ENCODE assay signal across 8 mouse cellular contexts in the genomic region with DNA sequence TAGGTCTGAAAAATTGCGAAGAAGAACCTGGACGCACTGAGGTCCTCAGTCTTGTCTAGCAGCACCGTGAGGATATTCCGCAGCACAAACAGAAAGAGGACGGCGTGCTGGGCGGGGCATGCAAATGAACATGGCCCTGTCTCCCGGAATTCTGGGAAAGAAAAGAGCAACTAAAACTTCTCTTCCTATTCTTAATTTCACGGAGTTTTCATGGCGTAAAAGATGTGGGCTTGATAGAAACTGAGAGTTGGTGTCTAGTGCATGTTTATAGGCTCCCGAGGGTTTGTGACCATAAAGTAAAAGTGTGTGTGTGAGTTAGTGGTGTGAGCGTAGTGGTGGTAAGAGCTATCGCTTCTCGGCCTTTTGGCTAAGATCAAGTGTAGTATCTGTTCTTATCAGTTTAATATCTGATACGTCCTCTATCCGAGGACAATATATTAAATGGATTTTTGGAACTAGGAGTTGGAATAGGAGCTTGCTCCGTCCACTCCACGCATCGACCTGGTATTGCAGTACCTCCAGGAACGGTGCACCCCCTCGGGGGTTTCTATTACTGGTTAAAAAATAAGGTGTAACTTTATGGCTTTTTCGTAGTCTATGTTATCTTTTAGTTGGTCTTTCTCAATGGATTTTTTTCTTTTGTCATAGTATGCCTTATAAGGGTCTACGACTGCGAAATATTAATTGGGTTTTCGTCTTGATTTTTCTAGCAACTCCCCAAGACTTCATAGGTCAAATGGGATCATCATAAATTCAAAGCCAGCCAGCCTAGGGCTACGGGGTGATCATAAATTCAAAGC. TPM values are rescaled to one million over a fixed set of nuclear protein-coding genes. Genes with fewer than 3 reads are reported as not detected.
DNase-seq lines count a peak whose midpoint lies in the region; ATAC-seq lines count a peak whose summit lies in the region.

No protein-coding gene starts in this region.

- under 1% methylated on average over 25 of the region's 26 CpGs for WGBS in heart, embryonic 14.5 days
- under 1% methylated on average over 26 of the region's 26 CpGs for WGBS in liver, embryonic 13.5 days (ENCODE audit: insufficient replicate concordance)
- under 1% methylated on average over 26 of the region's 26 CpGs for WGBS in stomach, embryonic 16.5 days

- peak; percentile 91 for DNase-seq in CD4-positive, CD25-positive, alpha-beta regulatory T cell, adult 2 months (ENCODE audit: low read depth, low spot score)
- DNase-seq in brain, embryonic 18.5 days (ENCODE audit: low read depth, low spot score), result peak; percentile 82
- DNase-seq in fat pad, adult 2 months (ENCODE audit: extremely low read depth, low read depth, low spot score), result peak; percentile 31
- peak; percentile 84 for DNase-seq in kidney, postnatal 14 days
- peak; percentile 80 for DNase-seq in liver, embryonic 13.5 days
- DNase-seq in neural tube, embryonic 10.5 days (ENCODE audit: extremely low spot score, low spot score), result peak; percentile 54

- H3K27ac ChIP-seq in heart, embryonic 14.5 days (replicated peaks in 1 of 2; ENCODE audit: control insufficient read depth in 1 of 2, insufficient read depth in 1 of 2, low read depth in 2 of 2, low read length in 2 of 2), result peak overlapping the region; percentile 78 to 81
- H3K27ac ChIP-seq in liver, embryonic 13.5 days, result peak overlapping the region; percentile 87
- H3K27ac ChIP-seq in stomach, embryonic 16.5 days (ENCODE audit: low read length), result peak overlapping the region; percentile 66

- H3K9ac ChIP-seq in heart, embryonic 14.5 days (ENCODE audit: low read length), result peak overlapping the region; percentile 82
- peak overlapping the region; percentile 73 for H3K9ac ChIP-seq in liver, embryonic 13.5 days
- peak overlapping the region; percentile 72 for H3K9ac ChIP-seq in stomach, embryonic 16.5 days (ENCODE audit: low read length)

- peak overlapping the region; percentile 57 to 61 for H3K4me3 ChIP-seq in heart, embryonic 14.5 days (ENCODE audit: control insufficient read depth in 1 of 2, insufficient read depth in 1 of 2, low read depth in 1 of 2, low read length in 2 of 2)
- peak overlapping the region; percentile 64 for H3K4me3 ChIP-seq in liver, embryonic 13.5 days (replicated peaks)
- H3K4me3 ChIP-seq in stomach, embryonic 16.5 days (replicated peaks; ENCODE audit: low read length), result peak overlapping the region; percentile 62

- peak overlapping the region; percentile 66 for H3K4me2 ChIP-seq in heart, embryonic 14.5 days (ENCODE audit: low read length)
- peak overlapping the region; percentile 74 for H3K4me2 ChIP-seq in liver, embryonic 13.5 days
- H3K4me2 ChIP-seq in stomach, embryonic 16.5 days (ENCODE audit: low read depth, low read length), result peak overlapping the region; percentile 62

- no peaks in the 10 kb centered on the region for H3K4me1 ChIP-seq in heart, embryonic 14.5 days (ENCODE audit: control insufficient read depth in 2 of 2, insufficient read depth in 2 of 2, low read length in 2 of 2)
- peaks cover 28% of the 10 kb centered on the region for H3K4me1 ChIP-seq in liver, embryonic 13.5 days (replicated peaks)
- H3K4me1 ChIP-seq in stomach, embryonic 16.5 days (ENCODE audit: control insufficient read depth, insufficient read depth, low read length), result no peaks in the 10 kb centered on the region; the same call in none of the 2 replicates

- peak; percentile 65 for ATAC-seq in heart, embryonic 14.5 days (ENCODE audit: insufficient number of reproducible peaks, insufficient read depth, low FRiP score, low read depth)
- peak; percentile 91 for ATAC-seq in liver, embryonic 13.5 days (ENCODE audit: low read depth)
- ATAC-seq in stomach, embryonic 16.5 days (ENCODE audit: insufficient read depth, low FRiP score), result peak; percentile 90

- H3K27me3 ChIP-seq in heart, embryonic 14.5 days (ENCODE audit: control insufficient read depth, insufficient read depth, low read length), result no peaks in the 10 kb centered on the region
- H3K27me3 ChIP-seq in liver, embryonic 13.5 days, result peaks cover 20% of the 10 kb centered on the region
- no peaks in the 10 kb centered on the region for H3K27me3 ChIP-seq in stomach, embryonic 16.5 days (ENCODE audit: control insufficient read depth, insufficient read depth, low read length)

- H3K9me3 ChIP-seq in heart, embryonic 14.5 days (ENCODE audit: control insufficient read depth, low read length), result no peaks in the 10 kb centered on the region
- no peaks in the 10 kb centered on the region for H3K9me3 ChIP-seq in liver, embryonic 13.5 days (replicated peaks)
- no peaks in the 10 kb centered on the region for H3K9me3 ChIP-seq in stomach, embryonic 16.5 days (replicated peaks; ENCODE audit: control insufficient read depth, low read length)

- no peaks in the 10 kb centered on the region for H3K36me3 ChIP-seq in heart, embryonic 14.5 days (ENCODE audit: control insufficient read depth, insufficient read depth, low read length)
- H3K36me3 ChIP-seq in liver, embryonic 13.5 days, result peaks cover 22% of the 10 kb centered on the region
- no peaks in the 10 kb centered on the region for H3K36me3 ChIP-seq in stomach, embryonic 16.5 days (ENCODE audit: control insufficient read depth, insufficient read depth, low read length)

RNA-seq across cellular contexts. Expression of a gene that starts 15.2 kb away (rescaled TPM):
- 0.15 and 0.32 TPM in 2 replicates for polyA plus RNA-seq in heart, embryonic 14.5 days (2014; fragmentation: Nextera tagmentation; extraction: Ambion mirVana)
- 21.6 and 24.7 TPM in 2 replicates for polyA plus RNA-seq in liver, embryonic 13.5 days (2015; fragmentation: Nextera tagmentation; extraction: Ambion mirVana)
- polyA plus RNA-seq in stomach, embryonic 16.5 days (2015; fragmentation: Nextera tagmentation; extraction: Ambion mirVana), result 1.4 and 1.7 TPM in 2 replicates

RNA-seq across cellular contexts. Expression of a gene that starts 27.5 kb away (rescaled TPM):
- 44.6 and 46.5 TPM in 2 replicates for polyA plus RNA-seq in heart, embryonic 14.5 days (2014; fragmentation: Nextera tagmentation; extraction: Ambion mirVana)
- polyA plus RNA-seq in liver, embryonic 13.5 days (2015; fragmentation: Nextera tagmentation; extraction: Ambion mirVana), result 19.3 and 25.5 TPM in 2 replicates
- polyA plus RNA-seq in stomach, embryonic 16.5 days (2015; fragmentation: Nextera tagmentation; extraction: Ambion mirVana), result 50.0 and 50.5 TPM in 2 replicates

RNA-seq across cellular contexts. Expression of a gene that starts 31.0 kb away (rescaled TPM):
- polyA plus RNA-seq in heart, embryonic 14.5 days (2014; fragmentation: Nextera tagmentation; extraction: Ambion mirVana), result 9.0 and 9.2 TPM in 2 replicates
- 5.5 and 7.7 TPM in 2 replicates for polyA plus RNA-seq in liver, embryonic 13.5 days (2015; fragmentation: Nextera tagmentation; extraction: Ambion mirVana)
- 13.6 and 15.0 TPM in 2 replicates for polyA plus RNA-seq in stomach, embryonic 16.5 days (2015; fragmentation: Nextera tagmentation; extraction: Ambion mirVana)

Comparison
In these comparisons a context has a peak if more than half of its experiments do, and no peak if none do; other contexts are left out.
1. Peak in every context shown above with its lines: DNase-seq, ATAC-seq, H3K4me3 ChIP-seq and H3K27ac ChIP-seq.
2. DNase-seq: peak in every context shown above with its lines; median percentile 91 in CD4-positive, CD25-positive, alpha-beta regulatory T cell, adult 2 months; 84 in kidney, postnatal 14 days; 82 in brain, embryonic 18.5 days; 80 in liver, embryonic 13.5 days; 54 in neural tube, embryonic 10.5 days; 31 in fat pad, adult 2 months.